Mouse (Mus musculus) testis, adult 2 months (tissue): ENCODE data around the gene Pbx4. TPM values are rescaled to one million over a fixed set of nuclear protein-coding genes. Genes with fewer than 3 reads are reported as not detected.
A peak's percentile ranks its signal among the peaks of the same experiment; 100 is the strongest.

Experiments
- H3K27ac ChIP-seq: fragments of 200-500 bp; 2 replicates; pipeline ENCODE4 v1.5.1; 2012; ENCODE audit warnings: low read depth, low read length; ENCODE audit not compliant: control insufficient read depth, insufficient read depth
- H3K27me3 ChIP-seq: fragments of 200-500 bp; 2 replicates; pipeline ENCODE4 v1.6.1; 2012; ENCODE audit warnings: mild to moderate bottlenecking, low read length, moderate library complexity; ENCODE audit not compliant: control insufficient read depth, insufficient read depth
- H3K36me3 ChIP-seq: fragments of 200-500 bp; 2 replicates; pipeline ENCODE4 v1.6.1; 2012; ENCODE audit warnings: mild to moderate bottlenecking, low read length; ENCODE audit not compliant: control insufficient read depth, insufficient read depth
- H3K4me1 ChIP-seq: fragments of 200-500 bp; 2 replicates; pipeline ENCODE4 v1.6.1; 2012; ENCODE audit warnings: low read length; ENCODE audit not compliant: control insufficient read depth, insufficient read depth
- H3K4me3 ChIP-seq: fragments of 200-500 bp; 2 replicates; pipeline ENCODE4 v1.5.1; 2012; ENCODE audit warnings: low read depth, mild to moderate bottlenecking, low read length, moderate library complexity, mixed read lengths; ENCODE audit not compliant: control insufficient read depth
- CTCF ChIP-seq: fragments of 200-500 bp; IDR thresholded peaks from 2 replicates; pipeline ENCODE4 v1.5.1; 2012; ENCODE audit warnings: low read depth, mild to moderate bottlenecking, inconsistent platforms, low read length, moderate library complexity; ENCODE audit not compliant: control insufficient read depth, insufficient read depth, insufficient replicate concordance
- POLR2A ChIP-seq: fragments of 200-500 bp; IDR thresholded peaks from 2 replicates; pipeline ENCODE4 v1.6.1; 2012; ENCODE audit warnings: low read depth, mild to moderate bottlenecking, inconsistent platforms, low read length, moderate library complexity; ENCODE audit not compliant: control insufficient read depth
- polyA plus RNA-seq: library from polyadenylated mRNA; depleted of rRNA; stranded (reverse); fragments of >200 nt; gene quantifications from 2 replicates; pipeline ENCODE4 v1.2.3, GENCODE M21; 2012

The Pbx4 gene
- polyA plus RNA-seq, 1 experiment: 187 TPM

- Histone ChIP-seq H3K4me1 (peaks cover 31% of the 10 kb centered on the region), H3K27ac (no peak overlapping the region), H3K27me3 (no peaks in the 10 kb centered on the region; the same call in 1 of the 2 replicates), H3K36me3 (no peaks in the 10 kb centered on the region), H3K4me3 (no peak overlapping the region)
- TF ChIP-seq POLR2A (no peak), CTCF (peak; percentile 36; the same call in 1 of the 2 replicates)
These were observed 58.5 kb downstream of the Pbx4 start for GRCm38 (mm10) chr8:69890813-69891241.

- no peak overlapping the region for H3K4me3 ChIP-seq
- H3K27ac ChIP-seq: no peak overlapping the region
- TF ChIP-seq CTCF: peak; percentile 39; the same call in 1 of the 2 replicates
- TF ChIP-seq POLR2A: no peak
- no peaks in the 10 kb centered on the region for H3K36me3 ChIP-seq
- no peaks in the 10 kb centered on the region for H3K27me3 ChIP-seq
- H3K4me1 ChIP-seq: peaks cover 7% of the 10 kb centered on the region
These were observed 61.6 kb downstream of the Pbx4 start for GRCm38 (mm10) chr8:69893863-69894262.

GRCm38 (mm10) chr8:69894836-69895332, 62.6 kb downstream of the Pbx4 start:
- TF ChIP-seq POLR2A (no peak), CTCF (no peak)
- H3K27me3 ChIP-seq: no peaks in the 10 kb centered on the region
- H3K4me3 ChIP-seq: no peak overlapping the region
- no peaks in the 10 kb centered on the region for H3K36me3 ChIP-seq
- H3K4me1 ChIP-seq: no peaks in the 10 kb centered on the region; the same call in 1 of the 2 replicates
- no peak overlapping the region for H3K27ac ChIP-seq

- Histone ChIP-seq H3K27me3 (no peaks in the 10 kb centered on the region), H3K4me1 (no peaks in the 10 kb centered on the region; the same call in 1 of the 2 replicates), H3K4me3 (no peak overlapping the region), H3K27ac (no peak overlapping the region), H3K36me3 (no peaks in the 10 kb centered on the region)
- TF ChIP-seq CTCF: no peak
- no peak for TF ChIP-seq POLR2A
These were observed 63.6 kb downstream of the Pbx4 start for GRCm38 (mm10) chr8:69895772-69896451.

- H3K4me1 ChIP-seq: peaks cover 12% of the 10 kb centered on the region
- no peak overlapping the region for H3K27ac ChIP-seq
- H3K36me3 ChIP-seq: no peaks in the 10 kb centered on the region
- TF ChIP-seq CTCF: no peak
- no peak for TF ChIP-seq POLR2A
- H3K4me3 ChIP-seq: no peak overlapping the region
- H3K27me3 ChIP-seq: no peaks in the 10 kb centered on the region
These were observed 65.6 kb downstream of the Pbx4 start for GRCm38 (mm10) chr8:69897857-69898256.

- Histone ChIP-seq H3K4me1 (peaks cover 24% of the 10 kb centered on the region), H3K4me3 (peak overlapping the region; percentile 28), H3K27me3 (no peaks in the 10 kb centered on the region), H3K27ac (no peak overlapping the region), H3K36me3 (no peaks in the 10 kb centered on the region)
- TF ChIP-seq CTCF (no peak), POLR2A (no peak)
These were observed 67.6 kb downstream of the Pbx4 start for GRCm38 (mm10) chr8:69899876-69900275.

- peak overlapping the region; percentile 99 for H3K4me3 ChIP-seq
- no peaks in the 10 kb centered on the region for H3K36me3 ChIP-seq
- peaks cover 24% of the 10 kb centered on the region for H3K4me1 ChIP-seq
- H3K27me3 ChIP-seq: no peaks in the 10 kb centered on the region
- peak overlapping the region; percentile 97 for H3K27ac ChIP-seq
- TF ChIP-seq CTCF: no peak
These were observed 68.7 kb downstream of the Pbx4 start for GRCm38 (mm10) chr8:69900895-69901451.

GRCm38 (mm10) chr8:69901484-69902162, 69.3 kb downstream of the Pbx4 start:
- Histone ChIP-seq H3K4me3 (peak overlapping the region; percentile 99), H3K27me3 (no peaks in the 10 kb centered on the region), H3K4me1 (peaks cover 24% of the 10 kb centered on the region), H3K36me3 (no peaks in the 10 kb centered on the region), H3K27ac (peak overlapping the region; percentile 97)
- TF ChIP-seq CTCF (peak; percentile 38; the same call in 1 of the 2 replicates), POLR2A (peak; percentile 80)
